Mouse (Mus musculus) CH12.LX (cell line): ENCODE data around the gene Gm11146. TPM values are rescaled to one million over a fixed set of nuclear protein-coding genes. Genes with fewer than 3 reads are reported as not detected.

Experiments
- DNase-seq: peaks from one replicate; pipeline ENCODE4 v3.0.0-alpha.2; 2013; ENCODE audit errors: extremely low read depth
- H3K27ac ChIP-seq: 2 replicates; pipeline ENCODE4 v1.5.1; 2012; ENCODE audit warnings: low read depth, mild to moderate bottlenecking, control low read depth, moderate library complexity; ENCODE audit not compliant: insufficient read depth
- H3K27me3 ChIP-seq: replicated peaks from 2 replicates; pipeline ENCODE3; 2012; ENCODE audit warnings: inconsistent platforms
- H3K36me3 ChIP-seq, 2 experiments: replicated peaks in 1 of 2; 2 replicates each; pipeline versions ENCODE3 to v1.6.1; 2012; ENCODE audit warnings: inconsistent platforms in 1 of 2, low read length in 1 of 2, mild to moderate bottlenecking in 1 of 2, mixed read lengths in 1 of 2, moderate library complexity in 1 of 2; ENCODE audit not compliant: control insufficient read depth in 1 of 2, insufficient read depth in 1 of 2
- H3K4me1 ChIP-seq, 2 experiments: 2 replicates each; pipeline ENCODE4 v1.6.1; 2012; ENCODE audit warnings: inconsistent platforms in 1 of 2, moderate library complexity in 1 of 2; ENCODE audit not compliant: insufficient read depth in 2 of 2, control insufficient read depth in 1 of 2
- H3K4me2 ChIP-seq: 2 replicates; pipeline ENCODE4 v1.6.1; 2012; ENCODE audit warnings: low read depth, mild to moderate bottlenecking, control low read depth; ENCODE audit not compliant: poor library complexity, insufficient read depth, severe bottlenecking
- H3K4me3 ChIP-seq, 3 experiments: fragments of 150-350 bp in 1 of 3; sonication (generic) in 1 of 3; replicated peaks in 1 of 3; 2 replicates each; pipeline versions ENCODE3 to v1.5.1; 2011 to 2012; ENCODE audit warnings: low read depth in 2 of 3, low read length in 2 of 3, mild to moderate bottlenecking in 2 of 3, moderate library complexity in 2 of 3, control low read depth in 1 of 3, improper control_type of control experiment in 1 of 3, inconsistent platforms in 1 of 3, mixed read lengths in 1 of 3; ENCODE audit not compliant: poor library complexity in 1 of 3
- H3K79me2 ChIP-seq: replicated peaks from 2 replicates; pipeline ENCODE4 v1.6.1; 2012; ENCODE audit warnings: mild to moderate bottlenecking, moderate library complexity; ENCODE audit not compliant: control insufficient read depth, poor library complexity, insufficient read depth, severe bottlenecking; ENCODE audit errors: extremely low read depth
- H3K9ac ChIP-seq: 2 replicates; pipeline ENCODE4 v1.6.1; 2012; ENCODE audit warnings: low read depth, mild to moderate bottlenecking, control low read depth, moderate library complexity; ENCODE audit not compliant: insufficient read depth
- H3K9me3 ChIP-seq: replicated peaks from 2 replicates; pipeline ENCODE3; 2012; ENCODE audit warnings: low read length, inconsistent platforms, mixed read lengths
- CHD1 ChIP-seq: IDR thresholded peaks from 2 replicates; pipeline ENCODE4 v1.6.1; 2012; ENCODE audit warnings: low read depth, low read length, improper control_type of control experiment, inconsistent platforms
- CTCF ChIP-seq, 2 experiments: IDR thresholded peaks in 1 of 2; conservative IDR thresholded peaks in 1 of 2; 2 replicates each; pipeline ENCODE4 v1.5.1; 2011 to 2012; ENCODE audit warnings: low read depth in 2 of 2, low read length in 2 of 2, improper control_type of control experiment in 1 of 2, inconsistent platforms in 1 of 2, mild to moderate bottlenecking in 1 of 2, moderate library complexity in 1 of 2
- E2F4 ChIP-seq: IDR thresholded peaks from 2 replicates; pipeline ENCODE4 v1.6.1; 2011; ENCODE audit warnings: low read depth, low read length, improper control_type of control experiment; ENCODE audit not compliant: insufficient replicate concordance
- ETS1 ChIP-seq: conservative IDR thresholded peaks from 2 replicates; pipeline ENCODE4 v1.6.1; 2012; ENCODE audit warnings: low read depth, mild to moderate bottlenecking, inconsistent platforms, low read length, improper control_type of control experiment, moderate library complexity
- JUN ChIP-seq: IDR thresholded peaks from 2 replicates; pipeline ENCODE4 v1.6.1; 2011; ENCODE audit warnings: low read depth, mild to moderate bottlenecking, low read length, improper control_type of control experiment, moderate library complexity; ENCODE audit not compliant: insufficient read depth
- JUND ChIP-seq: conservative IDR thresholded peaks from 2 replicates; pipeline ENCODE4 v1.6.1; 2011; ENCODE audit warnings: low read depth, low read length, improper control_type of control experiment
- KAT2A ChIP-seq: IDR thresholded peaks from 2 replicates; pipeline ENCODE4 v1.6.1; 2012; ENCODE audit warnings: low read length, improper control_type of control experiment, inconsistent platforms; ENCODE audit not compliant: insufficient replicate concordance
- MAFK ChIP-seq: IDR thresholded peaks from 2 replicates; pipeline ENCODE4 v1.6.1; 2011; ENCODE audit warnings: low read length, improper control_type of control experiment; ENCODE audit not compliant: insufficient replicate concordance
- MEF2A ChIP-seq: IDR thresholded peaks from 2 replicates; pipeline ENCODE4 v1.6.1; 2014; ENCODE audit warnings: low read depth, mild to moderate bottlenecking, inconsistent platforms, low read length, improper control_type of control experiment, borderline replicate concordance
- MYC ChIP-seq: IDR thresholded peaks from 2 replicates; pipeline ENCODE4 v1.6.1; 2011; ENCODE audit warnings: low read depth, mild to moderate bottlenecking, improper control_type of control experiment, low read length
- PAX5 ChIP-seq: IDR thresholded peaks from 2 replicates; pipeline ENCODE4 v1.6.1; 2012; ENCODE audit warnings: low read length, inconsistent platforms, mixed read lengths
- RAD21 ChIP-seq: IDR thresholded peaks from 2 replicates; pipeline ENCODE4 v1.6.1; 2011; ENCODE audit warnings: low read depth, mild to moderate bottlenecking, low read length, improper control_type of control experiment, moderate library complexity
- SIN3A ChIP-seq: IDR thresholded peaks from 2 replicates; pipeline ENCODE4 v1.6.1; 2012; ENCODE audit warnings: low read length, improper control_type of control experiment, inconsistent platforms
- TBP ChIP-seq: conservative IDR thresholded peaks from 2 replicates; pipeline ENCODE4 v1.6.1; 2011; ENCODE audit warnings: low read depth, low read length, improper control_type of control experiment
- UBTF ChIP-seq: IDR thresholded peaks from 2 replicates; pipeline ENCODE4 v1.6.1; 2012; ENCODE audit warnings: low read depth, mild to moderate bottlenecking, inconsistent platforms, low read length, improper control_type of control experiment, moderate library complexity
- USF2 ChIP-seq: conservative IDR thresholded peaks from 2 replicates; pipeline ENCODE4 v1.6.1; 2011; ENCODE audit warnings: low read depth, low read length, improper control_type of control experiment
- ZC3H11A ChIP-seq: IDR thresholded peaks from 2 replicates; pipeline ENCODE4 v1.6.1; 2012; ENCODE audit warnings: low read depth, mild to moderate bottlenecking, inconsistent platforms, low read length, improper control_type of control experiment
- dilution Hi-C: fragments of 300-500 bp; cut with MboI; formaldehyde crosslinking; loops from 2 replicates; pipeline ENCODE4 v1.14.3; 2020; ENCODE audit warnings: low sequenced_read_pairs; ENCODE audit not compliant: extremely low pct_unique_long_range_greater_than_20kb, extremely low pct_ligation_motif_present
- in situ Hi-C: fragments of 300-500 bp; cut with MboI; formaldehyde crosslinking; loops from 3 replicates; pipeline ENCODE4 v1.14.3; 2019; ENCODE audit warnings: low sequenced_read_pairs, low pct_ligation_motif_present, low pct_unique_long_range_greater_than_20kb, mixed read lengths
- polyA plus RNA-seq: library from polyadenylated mRNA; unstranded; fragments of >175 nt; gene quantifications from 2 replicates; pipeline ENCODE4 v1.2.1, GENCODE M21; 2012; ENCODE audit warnings: low read depth; ENCODE audit not compliant: insufficient read length
- total RNA-seq, 2 experiments: library from RNA; depleted of rRNA; stranded (reverse); fragments of 300-350 nt in 1 of 2; fragments of >200 nt in 1 of 2; gene quantifications; 2 replicates each; pipeline ENCODE4 v1.2.3; 2012 to 2014

The Gm11146 gene
- total and polyA plus RNA-seq, 3 experiments: not detected

GRCm38 (mm10) chr16:77622681-77623080, 20.8 kb upstream of the Gm11146 start:
- Histone ChIP-seq H3K36me3 (no peaks in the 10 kb centered on the region), H3K4me3 (no peak overlapping the region), H3K9me3 (peaks cover 38% of the 10 kb centered on the region), H3K27ac (no peak overlapping the region), H3K27me3 (no peaks in the 10 kb centered on the region), H3K4me1 (no peaks in the 10 kb centered on the region), H3K79me2 (no peaks in the 10 kb centered on the region), H3K9ac (no peak overlapping the region), H3K4me2 (no peak overlapping the region)
- in situ Hi-C loops: no loop called here
- dilution Hi-C loops: no loop called here
- no peak for DNase-seq
- no peak for TF ChIP-seq TBP
- TF ChIP-seq MAFK: no peak
- TF ChIP-seq UBTF: no peak
- TF ChIP-seq USF2: no peak
- no peak for TF ChIP-seq MEF2A
- no peak for TF ChIP-seq PAX5
- TF ChIP-seq JUND: no peak
- TF ChIP-seq SIN3A: no peak
- TF ChIP-seq CHD1: no peak

GRCm38 (mm10) chr16:77602581-77602980, 687 bp upstream of the Gm11146 start:
- dilution Hi-C loops: no loop called here
- H3K4me2 ChIP-seq: no peak overlapping the region

GRCm38 (mm10) chr16:77598787-77599186, 3.1 kb downstream of the Gm11146 start:
- dilution Hi-C loops: no loop called here
- no peaks in the 10 kb centered on the region for H3K27me3 ChIP-seq
- no peak for TF ChIP-seq UBTF
- TF ChIP-seq MEF2A: no peak
- no peak for TF ChIP-seq TBP
- no peak for TF ChIP-seq E2F4
- no peak for TF ChIP-seq KAT2A
- no peak for TF ChIP-seq SIN3A
- TF ChIP-seq RAD21: no peak
- TF ChIP-seq MYC: no peak
- no peak for TF ChIP-seq ETS1
- no peak for TF ChIP-seq ZC3H11A
- TF ChIP-seq CTCF (conservative IDR thresholded peaks at IDR 0.05 in 1 of 2, IDR thresholded peaks at IDR 0.05 in 1 of 2; ENCODE audit: low read depth in 2 of 2, low read length in 2 of 2): no peak
- TF ChIP-seq MAFK: no peak
- peaks cover 36% of the 10 kb centered on the region for H3K9me3 ChIP-seq
- no peaks in the 10 kb centered on the region for H3K79me2 ChIP-seq
- DNase-seq: no peak
- no peak overlapping the region for H3K4me3 ChIP-seq
- no peak overlapping the region for H3K9ac ChIP-seq
- in situ Hi-C loops: no loop called here
- no peaks in the 10 kb centered on the region for H3K36me3 ChIP-seq
- H3K4me1 ChIP-seq: no peaks in the 10 kb centered on the region
- H3K4me2 ChIP-seq: no peak overlapping the region
- H3K27ac ChIP-seq: no peak overlapping the region

More at GRCm38 (mm10) chr16:77602581-77602980, 687 bp upstream of the Gm11146 start:
- H3K9ac ChIP-seq: no peak overlapping the region
- in situ Hi-C loops: no loop called here
- H3K9me3 ChIP-seq: peaks cover 38% of the 10 kb centered on the region
- no peak for DNase-seq
- no peaks in the 10 kb centered on the region for H3K27me3 ChIP-seq
- TF ChIP-seq JUN: no peak
- no peaks in the 10 kb centered on the region for H3K36me3 ChIP-seq
- H3K27ac ChIP-seq: no peak overlapping the region
- H3K4me3 ChIP-seq: no peak overlapping the region
- H3K79me2 ChIP-seq: no peaks in the 10 kb centered on the region
- H3K4me1 ChIP-seq: no peaks in the 10 kb centered on the region
